Mouse (Mus musculus): ENCODE measurements at regions not wholly inside any gene's neighbourhood (a gene's known extent, or its start where the extent isn't known, plus 50 kb on each side); places are given as distances from the start of the nearest gene placed in this dataset.

GRCm38 (mm10) chr8:89141529-89142235 is 97.7 kb upstream of the Sall1 start:
- no peak overlapping the region for H3K9ac ChIP-seq
- H3K27ac ChIP-seq = no peak overlapping the region
- WGBS = 56% methylated on average over 8 of the region's 8 CpGs
- peaks cover 9% of the 10 kb centered on the region for H3K27me3 ChIP-seq
- H3K4me2 ChIP-seq = no peak overlapping the region
- H3K9me3 ChIP-seq = no peaks in the 10 kb centered on the region
- no peak for ATAC-seq (ENCODE audit: insufficient number of reproducible peaks, insufficient read depth, low FRiP score, low TSS enrichment, low read depth)
- no peaks in the 10 kb centered on the region for H3K36me3 ChIP-seq
- H3K4me3 ChIP-seq = no peak overlapping the region
- no peaks in the 10 kb centered on the region for H3K4me1 ChIP-seq

- Histone ChIP-seq H3K36me3 (no peaks in the 10 kb centered on the region), H3K27me3 (peaks cover 9% of the 10 kb centered on the region), H3K27ac (no peak overlapping the region), H3K4me3 (no peak overlapping the region), H3K9ac (no peak overlapping the region), H3K4me2 (no peak overlapping the region), H3K9me3 (no peaks in the 10 kb centered on the region), H3K4me1 (0 out of 2 replicates have a peak, but pooled peaks cover 1% of the 10 kb centered on the region)
- 69% methylated on average over 3 of the region's 3 CpGs for WGBS
- no peak for ATAC-seq (ENCODE audit: insufficient number of reproducible peaks, insufficient read depth, low FRiP score, low TSS enrichment, low read depth)
These were observed 95.9 kb upstream of the Sall1 start for GRCm38 (mm10) chr8:89139876-89140275.

GRCm38 (mm10) chr8:89138416-89139125 is 94.6 kb upstream of the Sall1 start:
- Histone ChIP-seq H3K4me3 (no peak overlapping the region), H3K27me3 (peaks cover 5% of the 10 kb centered on the region), H3K4me2 (no peak overlapping the region), H3K4me1 (peaks cover 14% of the 10 kb centered on the region), H3K36me3 (no peaks in the 10 kb centered on the region), H3K9me3 (no peaks in the 10 kb centered on the region), H3K27ac (no peak overlapping the region), H3K9ac (no peak overlapping the region)
- no peak for ATAC-seq (ENCODE audit: insufficient number of reproducible peaks, insufficient read depth, low FRiP score, low TSS enrichment, low read depth)
- 89% methylated on average over 8 of the region's 8 CpGs for WGBS

GRCm38 (mm10) chr8:89134581-89135484 is 90.9 kb upstream of the Sall1 start:
- Histone ChIP-seq H3K9ac (no peak overlapping the region), H3K36me3 (no peaks in the 10 kb centered on the region), H3K27me3 (no peaks in the 10 kb centered on the region), H3K4me2 (peak overlapping the region; percentile 28), H3K9me3 (no peaks in the 10 kb centered on the region), H3K27ac (no peak overlapping the region), H3K4me3 (no peak overlapping the region), H3K4me1 (peaks cover 16% of the 10 kb centered on the region)
- 72% methylated on average over 19 of the region's 19 CpGs for WGBS
- ATAC-seq (ENCODE audit: insufficient number of reproducible peaks, insufficient read depth, low FRiP score, low TSS enrichment, low read depth) = no peak

- Histone ChIP-seq H3K4me1 (peaks cover 16% of the 10 kb centered on the region), H3K27me3 (no peaks in the 10 kb centered on the region), H3K9me3 (no peaks in the 10 kb centered on the region), H3K36me3 (no peaks in the 10 kb centered on the region), H3K27ac (peak overlapping the region; percentile 39; the same call in 1 of the 2 replicates), H3K4me2 (peak overlapping the region; percentile 28), H3K4me3 (no peak overlapping the region), H3K9ac (no peak overlapping the region)
- WGBS = 46% methylated on average over 5 of the region's 5 CpGs
- no peak for ATAC-seq (ENCODE audit: insufficient number of reproducible peaks, insufficient read depth, low FRiP score, low TSS enrichment, low read depth)
These were observed 90.1 kb upstream of the Sall1 start for GRCm38 (mm10) chr8:89134058-89134457.

GRCm38 (mm10) chr8:89121051-89121450 is 77.1 kb upstream of the Sall1 start:
- Histone ChIP-seq H3K9me3 (no peaks in the 10 kb centered on the region), H3K4me2 (no peak overlapping the region), H3K27me3 (no peaks in the 10 kb centered on the region), H3K4me1 (no peaks in the 10 kb centered on the region), H3K9ac (no peak overlapping the region), H3K4me3 (no peak overlapping the region), H3K36me3 (no peaks in the 10 kb centered on the region), H3K27ac (no peak overlapping the region)
- ATAC-seq (ENCODE audit: insufficient number of reproducible peaks, insufficient read depth, low FRiP score, low TSS enrichment, low read depth) = no peak
- WGBS = 84% methylated on average over 6 of the region's 6 CpGs

- no peak overlapping the region for H3K27ac ChIP-seq
These were observed 64.1 kb upstream of the Sall1 start for GRCm38 (mm10) chr8:89107895-89108660.

GRCm38 (mm10) chr8:89106346-89106745 is 62.4 kb upstream of the Sall1 start:
- H3K9me3 ChIP-seq = no peaks in the 10 kb centered on the region
- no peak overlapping the region for H3K27ac ChIP-seq
- WGBS = 63% methylated on average over 4 of the region's 4 CpGs
- H3K9ac ChIP-seq = no peak overlapping the region
- H3K4me2 ChIP-seq = no peak overlapping the region
- peaks cover 17% of the 10 kb centered on the region for H3K4me1 ChIP-seq
- H3K27me3 ChIP-seq = no peaks in the 10 kb centered on the region; the same call in 1 of the 2 replicates
- no peaks in the 10 kb centered on the region for H3K36me3 ChIP-seq
- no peak for ATAC-seq (ENCODE audit: insufficient number of reproducible peaks, insufficient read depth, low FRiP score, low TSS enrichment, low read depth)
- H3K4me3 ChIP-seq = no peak overlapping the region

More at GRCm38 (mm10) chr8:89107895-89108660, 64.1 kb upstream of the Sall1 start:
- H3K4me1 ChIP-seq = peaks cover 23% of the 10 kb centered on the region
- H3K27me3 ChIP-seq = no peaks in the 10 kb centered on the region; the same call in 1 of the 2 replicates
- no peak overlapping the region for H3K9ac ChIP-seq
- H3K4me2 ChIP-seq = no peak overlapping the region
- no peak for ATAC-seq (ENCODE audit: insufficient number of reproducible peaks, insufficient read depth, low FRiP score, low TSS enrichment, low read depth)
- 35% methylated on average over 15 of the region's 15 CpGs for WGBS
- H3K9me3 ChIP-seq = no peaks in the 10 kb centered on the region
- H3K4me3 ChIP-seq = no peak overlapping the region
- H3K36me3 ChIP-seq = no peaks in the 10 kb centered on the region

- ATAC-seq (ENCODE audit: insufficient number of reproducible peaks, insufficient read depth, low FRiP score, low TSS enrichment, low read depth) = no peak
- Histone ChIP-seq H3K9ac (no peak overlapping the region), H3K4me3 (no peak overlapping the region), H3K27me3 (no peaks in the 10 kb centered on the region), H3K36me3 (no peaks in the 10 kb centered on the region), H3K4me1 (no peaks in the 10 kb centered on the region), H3K9me3 (no peaks in the 10 kb centered on the region), H3K27ac (no peak overlapping the region), H3K4me2 (no peak overlapping the region)
- 80% methylated on average over 4 of the region's 4 CpGs for WGBS
These were observed 53.4 kb upstream of the Sall1 start for GRCm38 (mm10) chr8:89097396-89097795.
